Mouse (Mus musculus) intestine, embryonic 14.5 days (tissue): ENCODE measurements at regions not wholly inside any gene's neighbourhood (a gene's known extent, or its start where the extent isn't known, plus 50 kb on each side); places are given as distances from the start of the nearest gene placed in this dataset.
A peak's percentile ranks its signal among the peaks of the same experiment; 100 is the strongest.

Experiments
- ATAC-seq: fragments of 200-750 bp; cut with Nextera tagmentation; replicated peaks from 2 replicates; pipeline ENCODE4 v1.8.0; 2017; ENCODE audit warnings: low read depth, moderate number of reproducible peaks, moderate TSS enrichment, moderate library complexity; ENCODE audit not compliant: low FRiP score, low TSS enrichment
- DNase-seq: peaks from one replicate; pipeline ENCODE4 v3.0.0-alpha.2; 2018; ENCODE audit warnings: low spot score
- H3K27ac ChIP-seq: fragments of 300-500 bp; sonication (generic); 2 replicates; pipeline ENCODE4 v1.5.1; 2014; ENCODE audit warnings: low read depth, mild to moderate bottlenecking, control low read depth
- H3K27me3 ChIP-seq: fragments of 300-500 bp; sonication (generic); replicated peaks from 2 replicates; pipeline ENCODE4 v1.6.1; 2014; ENCODE audit warnings: low read length, control low read depth; ENCODE audit not compliant: control insufficient read depth, insufficient read depth
- H3K36me3 ChIP-seq: fragments of 300-500 bp; sonication (generic); 2 replicates; pipeline ENCODE4 v1.6.1; 2014; ENCODE audit warnings: low read length, control low read depth; ENCODE audit not compliant: control insufficient read depth, insufficient read depth
- H3K4me1 ChIP-seq: fragments of 300-500 bp; sonication (generic); replicated peaks from 2 replicates; pipeline ENCODE4 v1.6.1; 2014; ENCODE audit warnings: low read length, control low read depth, mixed read lengths; ENCODE audit not compliant: control insufficient read depth, insufficient read depth
- H3K4me2 ChIP-seq: fragments of 300-500 bp; sonication (generic); 2 replicates; pipeline ENCODE4 v1.6.1; 2014; ENCODE audit warnings: low read length
- H3K4me3 ChIP-seq: fragments of 300-500 bp; sonication (generic); 2 replicates; pipeline ENCODE4 v1.5.1; 2014; ENCODE audit warnings: low read depth, low read length, control low read depth, mixed read lengths
- H3K9ac ChIP-seq: fragments of 300-500 bp; sonication (generic); 2 replicates; pipeline ENCODE4 v1.6.1; 2014; ENCODE audit warnings: mild to moderate bottlenecking, low read length
- H3K9me3 ChIP-seq: fragments of 300-500 bp; sonication (generic); 2 replicates; pipeline ENCODE4 v1.6.1; 2016; ENCODE audit warnings: low read length, control low read depth; ENCODE audit not compliant: control insufficient read depth
- WGBS: fragments of 180-500 bp; shearing (Covaris S2); extraction: QIAGEN DNeasy Blood & Tissue Kit; methylation state at CpG from one replicate; pipeline ENCODE4 v1.1.7; 2014; 5-methylcytosine and 5-hydroxymethylcytosine counted together

DNA sequence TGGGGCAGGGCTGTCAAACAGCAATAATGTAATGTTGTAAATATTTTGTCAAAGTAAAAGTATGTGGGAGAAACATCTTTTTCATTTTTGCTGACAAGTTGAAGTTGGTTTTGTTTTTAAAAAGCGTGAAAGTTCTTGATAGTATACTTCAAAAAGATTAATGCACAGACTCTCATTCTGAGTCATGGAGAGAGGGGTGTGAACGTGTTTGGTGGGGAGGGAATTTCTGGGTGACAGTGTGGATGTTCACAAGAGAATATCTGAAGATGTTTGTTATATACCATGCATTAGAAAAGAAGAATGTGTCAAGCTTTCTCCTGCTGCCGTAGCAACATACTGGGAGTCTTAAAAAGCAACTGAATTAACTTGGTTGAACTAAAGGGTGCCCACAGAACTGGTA, 57.0 kb downstream of the Rps29 start:
- Histone ChIP-seq H3K9me3 (no peaks in the 10 kb centered on the region), H3K4me3 (no peak overlapping the region), H3K9ac (no peak overlapping the region), H3K4me1 (no peaks in the 10 kb centered on the region), H3K27ac (no peak overlapping the region), H3K27me3 (no peaks in the 10 kb centered on the region), H3K4me2 (no peak overlapping the region), H3K36me3 (no peaks in the 10 kb centered on the region)
- no peak for DNase-seq
- no peak for ATAC-seq
- 57% methylated on average over 3 of the region's 3 CpGs for WGBS

DNA sequence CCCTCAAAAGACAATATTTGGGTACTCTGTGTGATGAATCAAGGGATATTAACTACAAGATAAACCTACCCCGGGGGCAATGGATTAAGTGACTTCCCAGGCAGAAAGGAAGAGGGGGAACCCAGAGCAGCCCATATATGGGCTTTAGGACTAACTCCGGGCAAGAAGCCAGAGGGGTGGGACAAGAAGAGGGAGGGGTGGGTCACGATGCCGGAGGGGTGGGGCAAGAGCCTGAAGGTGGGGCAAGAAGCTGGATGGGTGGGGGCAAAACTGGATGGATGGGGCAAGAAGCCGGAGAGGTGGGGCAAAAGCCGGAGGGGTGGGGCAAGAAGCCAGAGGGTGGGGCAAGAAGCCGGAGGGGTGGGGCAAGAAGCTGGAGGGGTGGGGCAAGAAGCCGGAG, 64.1 kb downstream of the Rps29 start:
- Histone ChIP-seq H3K4me2 (no peak overlapping the region), H3K9me3 (no peaks in the 10 kb centered on the region), H3K4me3 (no peak overlapping the region), H3K9ac (no peak overlapping the region), H3K27ac (no peak overlapping the region), H3K4me1 (no peaks in the 10 kb centered on the region), H3K36me3 (no peaks in the 10 kb centered on the region), H3K27me3 (no peaks in the 10 kb centered on the region)
- no peak for ATAC-seq
- WGBS, result 86% methylated on average over 7 of the region's 8 CpGs
- no peak for DNase-seq

DNA sequence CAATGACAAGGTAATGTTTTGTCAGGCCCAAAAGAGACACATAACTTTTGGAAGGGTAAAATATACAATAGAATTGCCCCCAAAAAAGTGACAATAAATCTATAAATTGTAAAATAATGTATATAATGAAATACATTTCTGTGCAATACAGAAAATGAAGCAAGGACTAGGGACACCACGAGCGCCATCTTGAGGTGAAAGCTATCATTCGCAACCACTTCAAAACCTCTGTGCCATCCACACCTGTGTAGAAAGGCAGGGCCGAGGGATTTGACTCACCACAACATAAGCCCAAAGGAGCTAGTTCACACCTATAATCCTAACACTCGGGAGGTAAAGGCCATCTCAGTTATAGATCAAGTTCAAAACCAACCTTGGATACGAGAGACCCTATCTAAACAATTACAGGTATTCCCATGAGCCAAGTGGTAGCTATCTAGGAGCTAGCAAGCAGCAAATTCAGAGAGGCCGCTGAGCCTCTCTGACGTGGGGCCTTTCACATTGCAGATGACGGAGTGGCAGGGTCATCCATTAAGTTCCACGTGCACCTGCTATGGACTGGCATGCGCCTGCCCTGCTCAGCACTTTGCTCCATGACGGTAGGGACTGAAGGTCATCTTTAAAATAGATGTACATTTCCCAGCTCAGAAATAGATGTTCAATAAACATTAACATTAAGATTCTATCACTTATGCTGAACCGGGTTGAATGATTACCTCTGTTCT, 65.8 kb downstream of the Rps29 start:
- ATAC-seq, result no peak
- Histone ChIP-seq H3K4me1 (no peaks in the 10 kb centered on the region), H3K36me3 (no peaks in the 10 kb centered on the region), H3K27ac (no peak overlapping the region), H3K9ac (no peak overlapping the region), H3K27me3 (no peaks in the 10 kb centered on the region), H3K4me3 (no peak overlapping the region), H3K9me3 (no peaks in the 10 kb centered on the region), H3K4me2 (no peak overlapping the region)
- DNase-seq, result no peak
- 62% methylated on average over 13 of the region's 13 CpGs for WGBS

DNA sequence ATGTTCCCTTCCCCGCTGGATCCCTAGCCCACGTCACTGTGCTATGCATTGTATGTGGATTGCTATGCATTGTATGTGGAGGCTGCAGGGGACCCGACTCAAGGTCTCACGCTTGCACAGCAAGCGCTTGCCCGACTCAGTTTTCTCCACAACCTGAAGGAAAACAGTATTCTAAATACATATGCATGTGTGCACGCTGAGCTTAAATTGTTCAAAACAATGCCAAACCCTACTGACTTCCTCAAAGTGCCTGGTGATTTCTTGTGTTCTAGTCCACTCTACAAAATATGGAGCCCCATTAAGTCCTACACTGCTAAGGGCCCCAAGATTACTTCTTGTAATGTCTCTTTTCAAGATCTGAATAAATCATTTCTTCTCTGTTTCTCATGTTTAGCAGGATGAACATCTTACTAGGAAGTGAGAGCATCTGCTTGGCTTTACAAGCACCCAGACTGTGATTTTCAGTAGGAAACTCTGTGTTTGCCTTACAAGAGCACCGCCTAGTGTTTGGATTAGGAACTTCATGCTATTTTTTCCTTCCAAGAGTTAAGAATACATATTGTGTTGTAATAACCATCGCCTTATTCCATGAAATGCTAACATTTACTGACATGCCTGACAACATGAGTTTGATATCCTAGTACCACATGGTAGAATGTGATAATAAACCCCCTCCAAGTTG, 70.9 kb downstream of the Rps29 start:
- no peak for DNase-seq
- no peak overlapping the region for H3K9ac ChIP-seq
- 70% methylated on average over 9 of the region's 9 CpGs for WGBS
- no peaks in the 10 kb centered on the region for H3K36me3 ChIP-seq
- H3K4me1 ChIP-seq, result no peaks in the 10 kb centered on the region; the same call in 1 of the 2 replicates
- no peaks in the 10 kb centered on the region for H3K27me3 ChIP-seq
- no peak overlapping the region for H3K27ac ChIP-seq
- no peak overlapping the region for H3K4me3 ChIP-seq
- H3K9me3 ChIP-seq, result no peaks in the 10 kb centered on the region
- peak overlapping the region; percentile 4; the same call in 1 of the 2 replicates for H3K4me2 ChIP-seq
- no peak for ATAC-seq

DNA sequence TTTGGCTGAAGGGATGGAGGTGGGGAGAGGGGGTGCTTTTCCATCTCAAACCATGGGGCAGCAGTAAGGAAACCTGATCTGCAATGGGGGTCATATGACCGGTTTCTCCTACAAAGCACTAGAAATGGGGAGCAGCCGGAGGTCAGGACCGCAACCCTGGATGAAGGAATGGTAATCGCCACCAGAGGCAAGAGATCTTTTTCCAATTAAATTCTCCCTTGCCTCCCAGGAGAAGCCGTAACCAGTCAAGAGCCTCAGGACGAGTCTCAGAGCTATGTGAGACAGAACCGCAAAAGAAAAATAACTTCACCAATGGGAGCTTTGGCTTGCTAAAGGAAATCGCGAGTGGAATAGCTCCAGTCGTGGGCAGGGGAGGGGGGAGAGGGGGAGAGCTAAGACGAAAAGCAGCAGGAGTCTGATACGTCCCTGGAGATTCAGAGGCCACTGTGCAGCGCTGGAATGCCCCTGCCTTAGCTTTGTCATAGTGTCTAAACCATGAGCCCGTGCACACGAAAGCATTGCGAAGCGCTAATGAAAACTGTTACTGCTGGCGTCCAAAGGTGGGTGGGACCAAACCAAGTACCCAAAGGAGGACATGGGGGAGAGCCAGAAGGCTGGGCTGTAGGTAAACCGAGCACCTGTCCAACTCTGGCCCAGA, 73.3 kb downstream of the Rps29 start:
- 29% methylated on average over 19 of the region's 19 CpGs for WGBS
- Histone ChIP-seq H3K4me2 (peak overlapping the region; percentile 34), H3K9me3 (no peaks in the 10 kb centered on the region), H3K27me3 (no peaks in the 10 kb centered on the region), H3K27ac (no peak overlapping the region), H3K9ac (no peak overlapping the region), H3K4me1 (no peaks in the 10 kb centered on the region; the same call in 1 of the 2 replicates), H3K4me3 (0 out of 2 replicates have a peak overlapping the region, but pooled peaks have one; percentile 1), H3K36me3 (no peaks in the 10 kb centered on the region)
- no peak for DNase-seq
- ATAC-seq, result no peak

DNA sequence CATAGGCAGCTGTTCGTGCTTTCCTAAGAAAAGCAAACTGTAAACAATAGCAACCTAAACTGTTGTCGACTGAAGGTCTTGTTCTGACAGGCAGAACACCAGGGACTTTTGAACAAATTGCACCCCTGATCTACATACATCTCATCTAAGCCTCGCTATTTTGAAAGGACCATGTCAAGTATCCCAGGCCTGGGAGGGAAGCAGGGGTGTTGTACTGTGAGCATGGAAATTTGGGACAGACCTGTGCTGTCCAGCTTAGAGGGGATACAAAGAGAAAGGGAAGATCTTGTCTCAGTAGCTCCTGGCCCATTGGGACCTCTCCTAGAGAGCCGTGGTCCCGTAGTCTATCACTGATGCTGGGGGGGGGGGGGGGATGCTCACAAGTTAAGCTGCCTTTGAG, 74.3 kb downstream of the Rps29 start:
- no peak overlapping the region for H3K4me2 ChIP-seq
- no peak overlapping the region for H3K4me3 ChIP-seq
- no peaks in the 10 kb centered on the region; the same call in 1 of the 2 replicates for H3K4me1 ChIP-seq
- no peaks in the 10 kb centered on the region for H3K27me3 ChIP-seq
- 78% methylated on average over 5 of the region's 5 CpGs for WGBS
- no peak for DNase-seq
- H3K36me3 ChIP-seq, result no peaks in the 10 kb centered on the region
- no peak for ATAC-seq
- H3K9ac ChIP-seq, result no peak overlapping the region
- H3K9me3 ChIP-seq, result no peaks in the 10 kb centered on the region
- no peak overlapping the region for H3K27ac ChIP-seq

DNA sequence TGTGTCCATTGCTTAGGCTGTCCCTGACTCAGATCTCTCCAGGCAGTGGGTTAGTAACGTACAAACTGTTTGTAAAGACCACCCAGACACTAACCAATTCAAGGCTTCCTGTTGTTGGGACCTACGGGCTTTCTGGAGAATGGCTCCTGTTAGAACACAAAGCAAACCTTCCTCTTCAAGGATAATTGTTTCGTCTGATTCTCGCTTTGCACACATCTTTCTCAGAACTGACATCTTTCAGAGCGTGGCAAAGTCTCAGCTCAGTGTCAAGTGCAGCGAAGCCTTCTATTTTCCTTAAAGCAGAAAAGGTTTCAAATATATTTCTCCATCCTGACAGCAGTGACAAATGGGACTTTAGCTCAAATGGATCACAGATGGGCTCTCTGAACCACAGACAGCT, 76.9 kb downstream of the Rps29 start:
- Histone ChIP-seq H3K4me3 (no peak overlapping the region), H3K36me3 (no peaks in the 10 kb centered on the region), H3K4me2 (no peak overlapping the region), H3K27ac (no peak overlapping the region), H3K27me3 (no peaks in the 10 kb centered on the region), H3K4me1 (no peaks in the 10 kb centered on the region; the same call in 1 of the 2 replicates), H3K9me3 (no peaks in the 10 kb centered on the region), H3K9ac (no peak overlapping the region)
- WGBS, result 30% methylated on average over 6 of the region's 6 CpGs
- DNase-seq (no peak), ATAC-seq (no peak)

DNA sequence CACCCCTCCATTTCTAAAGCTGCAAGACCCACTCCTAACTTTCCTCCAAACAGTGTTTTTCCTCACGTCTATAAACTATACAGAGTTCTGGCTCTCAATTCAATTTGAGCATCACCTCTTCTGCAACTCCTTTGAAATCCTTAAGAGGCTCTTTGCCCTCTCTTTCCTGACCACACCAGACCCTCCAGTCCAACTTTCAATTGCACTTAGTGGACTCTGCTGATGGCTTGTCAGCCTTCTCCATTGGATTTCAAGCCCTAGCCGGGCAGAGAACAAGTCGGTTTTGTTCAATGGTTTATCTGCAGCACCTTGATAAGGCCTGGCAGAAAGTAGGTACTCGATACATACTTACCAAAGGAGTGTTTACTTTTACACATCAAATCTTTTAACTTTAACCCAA, 119.4 kb downstream of the Rps29 start:
- Histone ChIP-seq H3K9me3 (0 out of 2 replicates have a peak, but pooled peaks cover 2% of the 10 kb centered on the region), H3K4me2 (no peak overlapping the region), H3K27ac (no peak overlapping the region), H3K9ac (no peak overlapping the region), H3K4me3 (no peak overlapping the region), H3K36me3 (no peaks in the 10 kb centered on the region), H3K4me1 (no peaks in the 10 kb centered on the region), H3K27me3 (no peaks in the 10 kb centered on the region)
- 79% methylated on average over 4 of the region's 4 CpGs for WGBS
- no peak for DNase-seq
- ATAC-seq, result no peak
